In the genomic region with DNA sequence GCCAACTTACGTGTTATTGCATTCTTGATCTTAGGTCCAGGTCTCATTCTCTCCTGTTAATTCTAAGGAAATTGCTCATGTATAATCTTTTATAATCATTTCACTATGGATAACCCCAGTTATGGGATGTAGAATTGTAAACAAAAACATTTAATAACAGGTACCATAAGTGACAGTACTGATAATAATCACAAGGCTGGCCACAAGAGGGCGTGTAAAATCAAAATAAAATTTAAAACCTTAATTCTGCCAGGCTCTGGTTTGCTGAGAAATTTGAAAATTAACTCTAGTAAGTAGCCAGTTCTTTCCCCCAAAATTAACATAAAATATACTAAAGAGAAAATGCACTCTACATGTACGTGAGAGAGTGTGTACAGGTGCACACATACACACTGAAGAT, we compare ENCODE assay signal across 15 mouse cellular contexts. TPM values are rescaled to one million over a fixed set of nuclear protein-coding genes. Genes with fewer than 3 reads are reported as not detected.
DNase-seq lines count a peak whose midpoint lies in the region; ATAC-seq and TF ChIP-seq lines count a peak whose summit lies in the region.
"Had no signal": no experiment of that assay in that cellular context is flagged by ENCODE, and none has a peak within 500 bp of the region (broad histone marks: within the 10 kb centered on the region; RNA-seq: fewer than 3 reads in every experiment).

No protein-coding gene starts in this region.

- intact Hi-C loops in left cerebral cortex, postnatal 36 days (cut with DNase I): loop anchor here (2.0 kb wide), 1 partner anchor 230 kb away; no protein-coding TSS in a partner anchor

- H3K4me3 ChIP-seq in embryonic facial prominence, embryonic 11.5 days (ENCODE audit: low read depth, low read length): no peak overlapping the region
- H3K4me3 ChIP-seq in embryonic facial prominence, embryonic 10.5 days: no peak overlapping the region
- no peak overlapping the region for H3K4me3 ChIP-seq in forebrain, embryonic 15.5 days
- no peak overlapping the region for H3K4me3 ChIP-seq in thymus, adult 2 months (ENCODE audit: control insufficient read depth, insufficient read depth, low read length)

- H3K9ac ChIP-seq in embryonic facial prominence, embryonic 11.5 days (replicated peaks; ENCODE audit: low read length): no peak overlapping the region
- no peak overlapping the region for H3K9ac ChIP-seq in forebrain, embryonic 15.5 days (replicated peaks)

- no peak for TF ChIP-seq POLR2A in thymus, adult 2 months (IDR thresholded peaks at IDR 0.05; ENCODE audit: control insufficient read depth, extremely low read depth, insufficient read depth, low read length, poor library complexity)

- no peaks in the 10 kb centered on the region for H3K4me1 ChIP-seq in embryonic facial prominence, embryonic 11.5 days (ENCODE audit: control insufficient read depth, insufficient read depth, low read length)
- H3K4me1 ChIP-seq in embryonic facial prominence, embryonic 10.5 days: no peaks in the 10 kb centered on the region
- H3K4me1 ChIP-seq in forebrain, embryonic 15.5 days: peaks cover 10% of the 10 kb centered on the region
- no peaks in the 10 kb centered on the region for H3K4me1 ChIP-seq in thymus, adult 2 months (replicated peaks; ENCODE audit: control insufficient read depth, insufficient read depth, low read length)

- no peaks in the 10 kb centered on the region for H3K9me3 ChIP-seq in embryonic facial prominence, embryonic 11.5 days (replicated peaks; ENCODE audit: control insufficient read depth, low read length)
- no peaks in the 10 kb centered on the region for H3K9me3 ChIP-seq in embryonic facial prominence, embryonic 10.5 days
- no peaks in the 10 kb centered on the region for H3K9me3 ChIP-seq in forebrain, embryonic 15.5 days

- H3K27me3 ChIP-seq in embryonic facial prominence, embryonic 11.5 days (ENCODE audit: control insufficient read depth, insufficient read depth, low read length): no peaks in the 10 kb centered on the region
- no peaks in the 10 kb centered on the region for H3K27me3 ChIP-seq in embryonic facial prominence, embryonic 10.5 days (replicated peaks; ENCODE audit: low read depth, poor library complexity, severe bottlenecking)
- no peaks in the 10 kb centered on the region for H3K27me3 ChIP-seq in forebrain, embryonic 15.5 days
- H3K27me3 ChIP-seq in thymus, adult 2 months (ENCODE audit: control insufficient read depth, insufficient read depth, low read length): no peaks in the 10 kb centered on the region

- WGBS in embryonic facial prominence, embryonic 11.5 days: 64% methylated on average over 3 of the region's 3 CpGs
- WGBS in embryonic facial prominence, embryonic 10.5 days: 68% methylated on average over 3 of the region's 3 CpGs
- WGBS in forebrain, embryonic 15.5 days: 57% methylated on average over 3 of the region's 3 CpGs
- WGBS in thymus, adult 2 months: 83% methylated on average over 3 of the region's 3 CpGs

- H3K4me2 ChIP-seq in embryonic facial prominence, embryonic 11.5 days (ENCODE audit: low read depth, low read length): no peak overlapping the region
- H3K4me2 ChIP-seq in forebrain, embryonic 15.5 days (replicated peaks): no peak overlapping the region

- DNase-seq in embryonic facial prominence, embryonic 11.5 days (ENCODE audit: low spot score): peak; percentile 41
- DNase-seq in embryonic facial prominence, embryonic 10.5 days (ENCODE audit: low spot score): no peak
- peak; percentile 15 to 34 for DNase-seq in left cerebral cortex, adult 18-20 months (ENCODE audit: low spot score in 2 of 2)
- DNase-seq in left cerebral cortex, postnatal 36 days (ENCODE audit: low spot score in 2 of 2): no peak
- DNase-seq in A20 (ENCODE audit: low read depth, low spot score): peak; percentile 13
- no peak for DNase-seq in thymus, adult 2 months
- no peak for DNase-seq in MN1 (ENCODE audit: low spot score)
- DNase-seq: spleen, adult 18-20 months; thymus, postnatal 36 days had no signal

- ATAC-seq in embryonic facial prominence, embryonic 11.5 days (replicated peaks; ENCODE audit: insufficient number of reproducible peaks, low FRiP score, low TSS enrichment, low read depth): no peak
- 0 out of 2 replicates have a peak, but pooled peaks have one; percentile 27 for ATAC-seq in forebrain, embryonic 15.5 days (replicated peaks)

- no peaks in the 10 kb centered on the region for H3K36me3 ChIP-seq in embryonic facial prominence, embryonic 11.5 days (replicated peaks; ENCODE audit: control insufficient read depth, insufficient read depth, low read depth, low read length)
- H3K36me3 ChIP-seq in embryonic facial prominence, embryonic 10.5 days (replicated peaks): 0 out of 2 replicates have a peak, but pooled peaks cover 2% of the 10 kb centered on the region
- no peaks in the 10 kb centered on the region for H3K36me3 ChIP-seq in forebrain, embryonic 15.5 days
- no peaks in the 10 kb centered on the region for H3K36me3 ChIP-seq in thymus, adult 2 months (ENCODE audit: control insufficient read depth, insufficient read depth, low read length)

- TF ChIP-seq CTCF in thymus, adult 2 months (IDR thresholded peaks at IDR 0.05; ENCODE audit: borderline replicate concordance, control insufficient read depth, extremely low read depth, insufficient read depth, low read length, poor library complexity): no peak

- no peak overlapping the region for H3K27ac ChIP-seq in embryonic facial prominence, embryonic 11.5 days (replicated peaks; ENCODE audit: low read depth, low read length)
- H3K27ac ChIP-seq in embryonic facial prominence, embryonic 10.5 days (replicated peaks): no peak overlapping the region
- H3K27ac ChIP-seq in forebrain, embryonic 15.5 days (replicated peaks): no peak overlapping the region
- no peak overlapping the region for H3K27ac ChIP-seq in thymus, adult 2 months (ENCODE audit: control insufficient read depth, insufficient read depth, low read length)

RNA-seq across cellular contexts. Expression of a gene that starts 16.7 kb away (rescaled TPM):
- 32.9 and 36.0 TPM in 2 replicates for polyA plus RNA-seq in embryonic facial prominence, embryonic 11.5 days (2014; fragmentation: Nextera tagmentation; extraction: Ambion mirVana)
- polyA plus RNA-seq in embryonic facial prominence, embryonic 10.5 days (2016; fragmentation: Nextera tagmentation; extraction: Ambion mirVana): 20.9 and 25.9 TPM in 2 replicates
- 10 to 100 TPM; 29.1 to 29.2 TPM for total RNA-seq in left cerebral cortex, adult 18-20 months (2021)
- 10 to 100 TPM; 27.5 to 29.9 TPM for total RNA-seq in left cerebral cortex, postnatal 36 days (2021)
- polyA plus RNA-seq in forebrain, embryonic 15.5 days (2015; fragmentation: Nextera tagmentation; extraction: Ambion mirVana): 44.9 and 48.7 TPM in 2 replicates
- polyA plus RNA-seq in thymus, adult 2 months (2012; rRNA removed): 4.4 and 5.5 TPM in 2 replicates

RNA-seq across cellular contexts. Expression of a gene that starts 16.9 kb away (rescaled TPM):
- 0.15 TPM in 2 replicates for polyA plus RNA-seq in embryonic facial prominence, embryonic 11.5 days (2014; fragmentation: Nextera tagmentation; extraction: Ambion mirVana)
- 0.07 and 0.16 TPM in 2 replicates for polyA plus RNA-seq in embryonic facial prominence, embryonic 10.5 days (2016; fragmentation: Nextera tagmentation; extraction: Ambion mirVana)
- total RNA-seq in left cerebral cortex, adult 18-20 months (2021): under 1 TPM; 0.12 to 0.49 TPM
- not detected for total RNA-seq in left cerebral cortex, postnatal 36 days (2021)
- 0.17 TPM in 2 replicates for polyA plus RNA-seq in forebrain, embryonic 15.5 days (2015; fragmentation: Nextera tagmentation; extraction: Ambion mirVana)
- polyA plus RNA-seq in thymus, adult 2 months (2012; rRNA removed): 0.03 TPM in 1 of 2 replicates, not detected in the other

RNA-seq across cellular contexts. Expression of a gene that starts 47.3 kb away (rescaled TPM):
- 3.9 and 4.7 TPM in 2 replicates for polyA plus RNA-seq in embryonic facial prominence, embryonic 11.5 days (2014; fragmentation: Nextera tagmentation; extraction: Ambion mirVana)
- polyA plus RNA-seq in embryonic facial prominence, embryonic 10.5 days (2016; fragmentation: Nextera tagmentation; extraction: Ambion mirVana): 2.8 and 3.2 TPM in 2 replicates
- 10 to 100 TPM; 26.4 to 33.2 TPM for total RNA-seq in left cerebral cortex, adult 18-20 months (2021)
- 10 to 100 TPM; 24.9 to 33.5 TPM for total RNA-seq in left cerebral cortex, postnatal 36 days (2021)
- polyA plus RNA-seq in forebrain, embryonic 15.5 days (2015; fragmentation: Nextera tagmentation; extraction: Ambion mirVana): 90.9 and 94.3 TPM in 2 replicates
- polyA plus RNA-seq in thymus, adult 2 months (2012; rRNA removed): 21.6 and 23.6 TPM in 2 replicates
- total RNA-seq: adrenal gland, adult 18-20 months had no signal
- polyA plus RNA-seq: heart, postnatal 0 days; large intestine, adult 2 months; liver, embryonic 16.5 days; neural tube, embryonic 11.5 days had no signal

Comparison
In these comparisons a context has a peak if more than half of its experiments do, and no peak if none do; other contexts are left out.
1. DNase-seq: peak in embryonic facial prominence, embryonic 11.5 days (single experiment), left cerebral cortex, adult 18-20 months (2 of 2) and A20 (single experiment); none in embryonic facial prominence, embryonic 10.5 days (single experiment), left cerebral cortex, postnatal 36 days (0 of 2), thymus, adult 2 months (single experiment) and MN1 (single experiment).